Mouse (Mus musculus) right cerebral cortex, adult 2 months (tissue): ENCODE results near the gene Aip.

Experiments used
- DNase-seq, 2 experiments: peaks; one replicate each; pipeline ENCODE4 v3.0.0; 2021 to 2022; ENCODE audit warnings: low spot score in 2 of 2

Gene Aip

GRCm38 (mm10) chr19:4152445-4153231, 27.0 kb upstream of the Aip start:
- no peak for DNase-seq

GRCm38 (mm10) chr19:4151898-4152297, 26.2 kb upstream of the Aip start:
- DNase-seq, result no peak

- DNase-seq, result no peak
Observed at GRCm38 (mm10) chr19:4151488-4151860, 25.8 kb upstream of the Aip start.

- no peak for DNase-seq
Observed at GRCm38 (mm10) chr19:4150567-4151487, 25.2 kb upstream of the Aip start.

- DNase-seq, result no peak
Observed at GRCm38 (mm10) chr19:4149764-4150461, 24.3 kb upstream of the Aip start.

DNA sequence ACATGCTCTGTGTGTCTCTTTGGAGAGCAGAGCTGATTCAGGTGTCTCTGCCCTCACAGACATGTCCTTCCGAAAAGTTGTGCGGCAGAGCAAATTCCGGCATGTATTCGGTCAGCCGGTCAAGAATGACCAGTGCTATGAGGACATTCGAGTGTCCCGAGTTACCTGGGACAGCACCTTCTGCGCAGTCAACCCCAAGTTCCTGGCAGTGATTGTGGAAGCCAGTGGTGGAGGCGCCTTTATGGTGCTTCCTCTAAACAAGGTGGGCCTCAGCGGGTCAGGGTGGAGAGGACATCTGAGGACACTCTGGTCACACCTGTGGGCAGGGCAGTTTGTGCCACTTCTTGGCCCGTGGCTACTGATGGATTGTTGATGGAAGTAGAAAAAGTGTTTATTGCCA, 23.6 kb upstream of the Aip start:
- DNase-seq, result no peak

GRCm38 (mm10) chr19:4148819-4149218, 23.2 kb upstream of the Aip start:
- DNase-seq, result no peak

- DNase-seq, result peak; percentile 92 to 95
Observed at GRCm38 (mm10) chr19:4148491-4148806, 22.8 kb upstream of the Aip start, which contains the start of gene Coro1b. Gene Coro1b, plus strand, starts transcription at chr19:4148619.

DNA sequence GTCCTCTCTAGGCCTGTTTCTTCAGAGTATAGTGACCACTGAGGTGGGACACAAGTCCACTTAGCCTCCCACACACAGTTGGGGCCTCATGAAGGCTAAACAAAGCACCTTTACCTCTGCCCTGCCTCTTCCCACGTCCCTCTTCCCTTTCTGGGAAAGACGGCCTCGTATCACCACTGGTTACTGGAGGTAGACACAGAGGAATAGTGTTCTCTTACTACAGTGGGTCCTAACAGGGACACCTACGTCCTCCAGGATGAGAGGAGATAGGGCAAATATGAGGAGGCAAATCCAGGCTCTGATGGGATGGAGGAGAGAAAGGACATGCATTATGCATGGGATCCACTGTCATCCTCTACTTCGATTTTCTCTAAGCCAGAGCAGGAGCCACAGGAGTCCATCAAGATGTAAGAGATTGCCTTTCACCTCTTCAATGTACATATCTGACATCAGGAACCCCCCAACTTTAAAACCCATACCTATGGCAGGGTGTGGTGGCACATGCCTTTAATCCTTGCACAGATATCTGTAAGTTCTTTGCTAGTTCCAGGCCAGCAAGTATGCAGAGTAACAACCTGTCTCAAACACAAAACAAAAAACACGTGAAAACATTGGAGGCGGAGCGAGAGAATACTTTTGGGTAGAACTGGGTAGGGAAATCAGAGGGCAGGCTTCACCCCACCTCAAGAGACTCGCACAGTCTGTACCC, 22.3 kb upstream of the Aip start:
- DNase-seq, result no peak

- DNase-seq, result no peak
Observed at GRCm38 (mm10) chr19:4147022-4147405, 21.4 kb upstream of the Aip start.

DNA sequence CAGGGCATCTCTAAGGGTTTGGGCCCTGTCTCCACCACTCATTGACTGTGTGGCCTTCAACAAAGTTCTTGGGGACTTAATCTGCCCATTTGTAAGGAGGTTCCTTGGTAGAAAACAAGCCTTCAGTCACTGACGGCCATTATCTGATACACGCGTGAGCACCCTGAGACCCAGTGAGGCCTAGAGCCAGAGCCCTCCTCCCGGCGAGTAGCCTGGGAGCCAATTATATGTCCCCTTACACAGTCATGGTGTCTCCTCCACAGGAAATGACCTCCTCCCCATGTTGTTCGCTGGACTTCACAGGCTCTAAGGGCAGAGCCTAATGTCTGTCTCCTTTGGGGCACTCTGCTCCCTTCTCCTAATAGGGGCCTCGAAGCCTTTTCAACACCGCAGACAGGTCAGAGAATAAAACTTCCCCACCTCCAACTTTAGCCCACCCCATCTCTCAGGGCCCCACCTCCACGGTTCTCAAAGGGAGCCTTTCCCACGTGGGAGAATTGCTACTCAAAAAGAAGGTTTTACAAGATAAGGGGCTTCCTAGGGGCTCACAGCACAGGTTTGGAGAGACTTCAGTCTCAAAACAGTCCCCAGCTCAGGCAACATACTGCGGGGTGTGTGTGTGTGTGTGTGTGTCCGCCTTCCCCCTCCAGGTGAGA, 20.8 kb upstream of the Aip start:
- no peak for DNase-seq

DNA sequence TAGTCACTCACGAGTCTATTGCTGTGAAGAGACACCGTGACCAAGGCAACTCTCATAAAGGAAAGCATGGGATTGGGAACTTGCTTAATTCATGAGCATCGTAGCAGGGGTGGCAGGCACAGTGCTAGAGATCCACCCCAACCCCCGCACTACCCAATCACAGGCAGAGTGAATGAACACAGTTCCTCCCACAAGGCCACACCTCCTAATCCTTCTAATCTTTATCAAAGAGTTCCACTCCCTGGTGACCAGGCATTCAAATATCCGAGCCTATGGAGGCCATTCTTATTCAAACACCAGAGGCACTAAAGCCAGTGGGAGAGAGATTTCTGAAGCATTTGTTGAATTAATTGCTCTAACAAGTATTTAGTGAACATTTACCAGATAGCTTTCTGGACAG, 20.3 kb upstream of the Aip start:
- DNase-seq, result no peak

DNA sequence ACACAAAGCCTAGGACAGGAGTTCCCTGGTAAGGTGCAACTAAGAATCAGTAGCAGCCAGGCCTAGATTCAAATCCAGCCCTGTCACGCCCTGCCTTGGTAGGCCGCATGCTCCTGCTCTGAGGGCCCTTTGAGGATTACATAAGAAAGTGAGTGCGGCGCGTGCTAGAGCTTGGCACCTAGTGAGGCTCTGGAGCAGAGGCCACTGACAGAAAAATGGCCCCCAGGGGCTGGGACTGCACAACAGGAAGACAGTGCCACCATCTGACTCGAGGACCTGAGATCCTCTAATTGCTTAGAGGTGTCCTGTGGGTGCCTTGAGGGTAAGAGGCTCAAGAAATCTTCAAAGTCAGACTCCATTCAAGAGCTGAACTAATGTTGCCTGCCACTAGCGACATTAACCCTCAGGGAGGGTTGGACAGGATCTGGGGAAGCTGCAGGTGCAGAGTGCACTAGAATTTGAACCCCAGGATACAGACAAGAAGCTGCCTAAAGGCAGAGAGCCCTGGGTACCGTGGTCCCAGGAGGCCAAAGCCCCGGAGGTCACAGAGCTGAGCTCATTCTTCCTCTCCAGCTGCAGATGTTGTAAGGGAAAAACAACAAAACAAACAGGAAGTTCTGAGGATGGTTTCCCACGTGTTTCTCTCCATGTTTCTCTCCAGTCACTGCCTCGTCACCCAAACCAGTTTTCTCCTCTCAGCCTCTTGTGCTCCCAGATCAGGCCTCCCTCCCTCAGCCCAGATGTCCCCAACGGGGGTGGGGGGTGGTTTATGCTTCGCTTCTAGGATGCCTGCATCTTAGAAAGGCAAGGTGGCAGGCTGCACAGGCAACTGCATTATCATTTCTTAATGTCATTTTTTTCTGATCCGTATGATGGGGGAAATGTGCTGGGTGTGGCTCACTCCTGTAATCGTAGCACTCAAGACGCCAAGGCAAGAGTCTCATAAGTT, 19.2 kb upstream of the Aip start:
- no peak for DNase-seq

DNA sequence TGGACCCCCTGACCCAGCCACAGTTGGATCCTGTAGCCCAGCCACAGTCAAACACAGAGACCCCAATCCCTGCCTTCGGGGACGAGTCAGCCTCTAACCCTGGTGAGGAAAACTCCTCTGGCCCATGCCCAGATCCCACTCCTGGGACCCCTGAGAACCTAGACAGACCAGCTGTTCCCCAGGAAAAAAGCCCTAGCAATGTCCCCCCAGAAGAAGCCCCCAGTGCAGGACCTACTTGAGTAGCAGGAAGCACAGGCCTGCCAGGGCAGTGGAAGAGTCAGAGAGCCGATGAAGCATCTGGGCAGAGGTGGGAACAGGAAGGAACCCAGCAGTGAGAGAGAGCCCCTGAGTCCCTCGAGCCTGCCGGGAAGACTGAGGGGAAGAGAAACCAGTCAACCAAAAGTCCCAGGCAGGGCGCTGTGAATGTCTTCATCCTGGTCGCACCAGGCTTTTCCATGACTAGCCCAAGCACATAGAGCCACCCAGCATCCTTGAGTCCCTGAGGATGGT, 18.2 kb upstream of the Aip start, which contains the start of gene Cabp4:
Gene Cabp4 (minus strand): TSS at position 275 of the 510 bp plus-strand sequence.
- DNase-seq, result no peak

- DNase-seq, result no peak
Observed at GRCm38 (mm10) chr19:4142416-4143173, 16.9 kb upstream of the Aip start.

DNA sequence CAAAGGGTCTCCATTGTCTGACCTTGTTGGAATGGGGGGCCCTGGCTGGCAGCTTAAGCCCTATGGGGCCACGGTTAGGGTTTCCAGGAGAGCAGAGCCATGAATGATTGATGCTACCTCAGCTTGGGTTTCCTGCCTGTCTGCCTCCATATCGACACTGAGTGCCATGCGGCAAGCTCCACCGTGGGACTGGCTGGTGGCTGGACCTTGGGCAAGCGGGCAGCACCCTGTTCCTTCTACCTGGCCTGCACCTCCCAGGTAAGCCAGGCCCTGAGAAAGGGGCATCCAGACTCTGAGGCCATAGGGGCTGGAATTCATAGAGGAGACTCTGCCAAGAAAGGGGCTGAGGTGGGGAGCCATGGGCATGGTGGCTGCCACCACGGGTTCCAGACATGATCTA, 14.5 kb upstream of the Aip start:
- DNase-seq, result no peak

GRCm38 (mm10) chr19:4139446-4139845, 13.8 kb upstream of the Aip start, which contains the start of gene Gpr152:
Gene Gpr152, plus strand, starts transcription at chr19:4139787.
- DNase-seq, result no peak

DNA sequence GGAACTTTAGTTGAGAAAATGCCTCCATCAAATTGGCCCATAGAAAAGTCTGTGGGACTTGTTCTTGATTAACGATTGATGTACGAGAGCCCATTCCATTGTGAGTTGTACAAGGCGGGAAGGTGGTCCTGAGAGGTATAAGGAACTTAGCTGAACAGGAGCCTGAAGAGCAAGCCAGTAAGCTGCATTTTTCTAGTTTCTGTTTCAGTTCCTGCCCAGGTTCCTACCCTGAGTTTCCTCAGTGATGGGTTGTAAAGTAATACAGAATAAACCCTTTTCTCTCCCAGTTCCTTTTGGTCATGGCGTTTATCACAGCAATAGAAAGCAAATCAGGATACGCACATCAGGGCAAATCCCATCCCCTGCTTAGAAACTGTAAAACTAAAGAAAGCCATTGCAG, 12.3 kb upstream of the Aip start:
- DNase-seq, result no peak

GRCm38 (mm10) chr19:4136463-4136862, 10.8 kb upstream of the Aip start:
- no peak for DNase-seq
